Mouse (Mus musculus) megakaryocyte, embryonic 14.5 days (primary cell): ENCODE measurements at regions not wholly inside any gene's neighbourhood (a gene's known extent, or its start where the extent isn't known, plus 50 kb on each side); places are given as distances from the start of the nearest gene placed in this dataset.

Experiments used
- FLI1 ChIP-seq: IDR thresholded peaks from 2 replicates; pipeline ENCODE4 v1.6.1; 2012; ENCODE audit warnings: low read length, inconsistent platforms, mixed read lengths
- GATA1 ChIP-seq: IDR thresholded peaks from 3 replicates; pipeline ENCODE4 v1.6.1; 2012; ENCODE audit warnings: mixed read lengths, low read length, inconsistent platforms, borderline replicate concordance

GRCm38 (mm10) chr13:107217825-107218224, 195.9 kb upstream of the Kif2a start:
- TF ChIP-seq GATA1 (no peak), FLI1 (no peak)
